Mouse (Mus musculus): ENCODE results near the gene Pdhb. TPM values are rescaled to one million over a fixed set of nuclear protein-coding genes. Genes with fewer than 3 reads are reported as not detected.
"Not testable (repeated sequence)": the region's sequence is repeated elsewhere in the genome, so short reads cannot be mapped to it uniquely, and the experiment has no call there.

Gene Pdhb
- polyA plus RNA-seq, 1 experiment from 2014 or later: 456 TPM

DNA sequence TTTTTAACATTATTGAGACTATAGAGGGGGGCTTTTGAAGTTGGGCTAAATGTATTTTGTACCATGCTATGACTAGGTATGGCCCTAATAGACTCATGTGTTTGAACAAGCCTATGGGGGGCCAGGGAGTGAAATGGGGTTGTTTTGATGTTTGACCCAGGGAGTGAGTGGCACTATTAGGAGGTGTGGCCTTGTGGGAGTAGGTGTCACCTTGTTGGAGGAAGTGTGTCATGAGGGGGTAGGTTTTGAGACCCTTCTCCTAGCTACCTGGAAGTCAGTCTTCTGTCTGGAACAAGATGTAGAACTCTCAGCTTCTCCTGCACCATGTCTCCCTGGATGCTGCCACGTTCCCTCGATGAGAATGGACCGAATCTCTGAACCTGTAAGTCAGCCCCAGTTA is 17.7 kb upstream of the Pdhb start:
- Histone ChIP-seq H3K4me1 (replicated peaks) (no peaks in the 10 kb centered on the region), H3K36me3 (no peaks in the 10 kb centered on the region), H3K27ac (ENCODE audit: poor library complexity, severe bottlenecking) (no peak overlapping the region), H3K4me2 (no peak overlapping the region), H3K9me3 (replicated peaks) (no peaks in the 10 kb centered on the region), H3K4me3 (no peak overlapping the region), H3K27me3 (replicated peaks) (no peaks in the 10 kb centered on the region), H3K9ac (no peak overlapping the region)
- ATAC-seq (ENCODE audit: insufficient number of reproducible peaks, low FRiP score): no peak
- WGBS: 85% methylated on average over 3 of the region's 3 CpGs

GRCm38 (mm10) chr14:8186278-8187045 is 13.6 kb upstream of the Pdhb start:
- H3K4me3 ChIP-seq: no peak overlapping the region
- no peak for ATAC-seq (ENCODE audit: insufficient number of reproducible peaks, low FRiP score)
- no peak overlapping the region for H3K9ac ChIP-seq
- WGBS: 85% methylated on average over 6 of the region's 6 CpGs
- H3K27ac ChIP-seq (ENCODE audit: poor library complexity, severe bottlenecking): no peak overlapping the region
- no peak overlapping the region for H3K4me2 ChIP-seq
- no peaks in the 10 kb centered on the region for H3K27me3 ChIP-seq (replicated peaks)
- no peaks in the 10 kb centered on the region for H3K4me1 ChIP-seq (replicated peaks)
- no peaks in the 10 kb centered on the region for H3K36me3 ChIP-seq
- H3K9me3 ChIP-seq (replicated peaks): peaks cover 3% of the 10 kb centered on the region; the same call in 1 of the 2 replicates

GRCm38 (mm10) chr14:8183330-8183729 is 10.5 kb upstream of the Pdhb start:
- H3K36me3 ChIP-seq: no peaks in the 10 kb centered on the region
- H3K4me3 ChIP-seq: no peak overlapping the region
- no peak for ATAC-seq (ENCODE audit: insufficient number of reproducible peaks, low FRiP score)
- H3K4me2 ChIP-seq: no peak overlapping the region
- H3K27me3 ChIP-seq (replicated peaks): no peaks in the 10 kb centered on the region
- 52% methylated on average over 3 of the region's 3 CpGs for WGBS
- H3K9me3 ChIP-seq (replicated peaks): peaks cover 3% of the 10 kb centered on the region; the same call in 1 of the 2 replicates
- H3K9ac ChIP-seq: no peak overlapping the region
- no peaks in the 10 kb centered on the region for H3K4me1 ChIP-seq (replicated peaks)
- no peak overlapping the region for H3K27ac ChIP-seq (ENCODE audit: poor library complexity, severe bottlenecking)

DNA sequence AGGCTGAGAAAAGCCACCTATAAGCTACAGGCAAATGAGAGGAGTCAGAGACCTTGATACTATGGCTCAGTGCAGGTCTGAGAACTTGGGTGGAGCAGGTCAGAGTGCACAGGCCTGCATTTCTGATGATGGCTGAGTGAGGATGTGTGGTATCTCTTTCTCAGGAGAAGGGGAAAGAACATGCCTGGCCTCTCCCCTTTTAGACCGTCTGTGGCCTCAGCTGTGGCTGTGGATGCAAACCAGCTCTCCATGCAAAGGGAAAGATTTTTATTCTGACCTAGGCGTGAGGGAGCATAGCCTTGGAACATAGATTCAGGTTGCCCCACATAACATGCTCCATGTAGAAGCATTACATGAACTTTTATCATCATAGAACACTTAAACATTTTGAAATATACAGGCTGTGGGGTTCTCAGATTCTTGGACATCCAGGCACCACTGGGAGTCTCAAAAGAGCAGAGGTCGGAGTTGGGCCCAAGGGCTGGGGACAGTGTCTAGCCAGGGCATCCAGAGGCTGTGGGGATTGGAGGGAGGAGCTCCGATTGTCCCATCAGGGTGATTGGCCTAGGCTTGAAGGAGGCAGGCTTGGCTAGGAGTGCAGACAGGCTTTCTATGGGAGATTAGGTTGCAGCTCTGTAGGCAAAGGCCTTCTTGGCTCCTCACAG is 7.7 kb upstream of the Pdhb start:
- no peak overlapping the region for H3K27ac ChIP-seq (ENCODE audit: poor library complexity, severe bottlenecking)
- peaks cover 3% of the 10 kb centered on the region; the same call in 1 of the 2 replicates for H3K9me3 ChIP-seq (replicated peaks)
- no peak overlapping the region for H3K4me3 ChIP-seq
- no peaks in the 10 kb centered on the region for H3K36me3 ChIP-seq
- WGBS: 68% methylated on average over 4 of the region's 4 CpGs
- no peak overlapping the region; the same call in 1 of the 2 replicates for H3K9ac ChIP-seq
- ATAC-seq (ENCODE audit: insufficient number of reproducible peaks, low FRiP score): no peak
- H3K4me2 ChIP-seq: no peak overlapping the region
- H3K4me1 ChIP-seq (replicated peaks): no peaks in the 10 kb centered on the region
- H3K27me3 ChIP-seq (replicated peaks): no peaks in the 10 kb centered on the region

DNA sequence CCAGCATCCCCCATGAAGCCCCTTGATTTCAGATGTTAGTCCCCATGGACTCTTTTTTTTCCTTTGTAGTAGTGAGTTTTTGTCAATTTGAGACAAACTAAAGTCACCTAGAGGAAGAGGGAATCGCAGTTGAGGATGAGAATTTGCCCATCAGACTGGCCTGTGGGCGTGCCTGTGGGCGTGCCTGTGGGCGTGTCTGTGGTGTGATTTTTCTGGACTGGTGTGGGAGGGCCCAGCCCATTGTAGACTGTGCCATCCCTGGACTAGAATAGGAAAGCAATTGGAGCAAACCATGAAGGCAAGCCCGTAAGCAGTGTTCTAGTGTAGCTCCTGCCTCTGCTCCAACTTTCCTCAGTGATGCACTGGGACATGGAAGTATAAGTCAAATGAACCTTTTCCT is 3.4 kb upstream of the Pdhb start:
- Histone ChIP-seq H3K36me3 (no peaks in the 10 kb centered on the region), H3K27ac (ENCODE audit: poor library complexity, severe bottlenecking) (no peak overlapping the region), H3K4me3 (no peak overlapping the region), H3K27me3 (replicated peaks) (no peaks in the 10 kb centered on the region), H3K9me3 (replicated peaks) (no peaks in the 10 kb centered on the region), H3K9ac (no peak overlapping the region), H3K4me1 (replicated peaks) (peaks cover 6% of the 10 kb centered on the region; the same call in 1 of the 2 replicates), H3K4me2 (no peak overlapping the region)
- ATAC-seq (ENCODE audit: insufficient number of reproducible peaks, low FRiP score): no peak
- WGBS: 57% methylated on average over 5 of the region's 5 CpGs

- Histone ChIP-seq H3K27ac (ENCODE audit: poor library complexity, severe bottlenecking) (no peak overlapping the region), H3K36me3 (peaks cover 11% of the 10 kb centered on the region), H3K9me3 (replicated peaks) (no peaks in the 10 kb centered on the region), H3K27me3 (replicated peaks) (no peaks in the 10 kb centered on the region), H3K4me2 (no peak overlapping the region), H3K9ac (no peak overlapping the region), H3K4me1 (replicated peaks) (peaks cover 6% of the 10 kb centered on the region; the same call in 1 of the 2 replicates), H3K4me3 (no peak overlapping the region)
- WGBS: 68% methylated on average over 5 of the region's 5 CpGs
- no peak for ATAC-seq (ENCODE audit: insufficient number of reproducible peaks, low FRiP score)
Measured at GRCm38 (mm10) chr14:8174634-8175033, 1.8 kb upstream of the Pdhb start.

DNA sequence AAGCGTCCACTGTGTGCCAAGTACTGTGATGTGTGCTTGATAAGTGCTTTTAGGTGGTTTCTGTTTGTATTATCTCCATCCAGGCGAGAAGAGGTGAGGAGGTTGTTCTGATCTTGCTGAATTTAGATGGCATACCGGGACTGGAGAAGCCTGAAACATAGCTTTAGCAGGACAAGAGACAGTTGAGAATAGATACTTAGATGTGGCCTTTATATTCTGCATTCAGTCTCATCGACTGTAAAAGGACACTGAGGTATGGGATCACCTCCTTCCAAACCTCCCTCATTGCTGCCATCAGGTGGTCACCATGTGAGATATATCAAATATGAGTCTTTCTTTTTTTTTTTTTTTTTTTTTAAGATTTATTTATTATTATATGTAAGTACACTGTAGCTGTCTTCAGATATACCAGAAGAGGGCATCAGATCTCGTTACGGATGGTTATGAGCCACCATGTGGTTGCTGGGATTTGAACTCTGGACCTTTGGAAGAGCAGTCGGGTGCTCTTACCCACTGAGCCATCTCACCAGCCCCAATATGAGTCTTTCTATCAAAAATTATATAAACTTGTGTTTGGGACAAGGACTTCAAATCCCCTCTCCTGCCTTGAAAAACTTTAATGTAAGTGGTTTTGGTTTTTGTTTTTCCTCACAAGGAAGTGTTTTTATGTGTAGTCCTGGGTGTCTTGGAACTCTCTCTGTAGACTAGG is 871 bp upstream of the Pdhb start:
- Histone ChIP-seq H3K36me3 (peaks cover 21% of the 10 kb centered on the region), H3K9ac (peak overlapping the region; percentile 67), H3K4me2 (peak overlapping the region; percentile 84), H3K4me3 (peak overlapping the region; percentile 89), H3K27ac (ENCODE audit: poor library complexity, severe bottlenecking) (peak overlapping the region; percentile 92)
- WGBS: 32% methylated on average over 7 of the region's 7 CpGs
- not testable (repeated sequence) for H3K27me3 ChIP-seq (replicated peaks); ATAC-seq (ENCODE audit: insufficient number of reproducible peaks, low FRiP score); H3K4me1 ChIP-seq (replicated peaks); H3K9me3 ChIP-seq (replicated peaks)

- Histone ChIP-seq H3K4me2 (no peak overlapping the region), H3K9me3 (replicated peaks) (no peaks in the 10 kb centered on the region), H3K27ac (ENCODE audit: poor library complexity, severe bottlenecking) (no peak overlapping the region), H3K27me3 (replicated peaks) (no peaks in the 10 kb centered on the region), H3K4me1 (replicated peaks) (no peaks in the 10 kb centered on the region), H3K36me3 (peaks cover 88% of the 10 kb centered on the region), H3K4me3 (no peak overlapping the region), H3K9ac (no peak overlapping the region)
- 72% methylated on average over 7 of the region's 7 CpGs for WGBS
- ATAC-seq (ENCODE audit: insufficient number of reproducible peaks, low FRiP score): no peak
Measured at GRCm38 (mm10) chr14:8164463-8164862, 8.4 kb downstream of the Pdhb start.

GRCm38 (mm10) chr14:8161777-8162176 is 11.0 kb downstream of the Pdhb start:
- ATAC-seq (ENCODE audit: insufficient number of reproducible peaks, low FRiP score): no peak
- no peaks in the 10 kb centered on the region for H3K27me3 ChIP-seq (replicated peaks)
- no peak overlapping the region for H3K27ac ChIP-seq (ENCODE audit: poor library complexity, severe bottlenecking)
- H3K9me3 ChIP-seq (replicated peaks): no peaks in the 10 kb centered on the region
- H3K36me3 ChIP-seq: peaks cover 61% of the 10 kb centered on the region
- H3K4me3 ChIP-seq: no peak overlapping the region
- H3K4me2 ChIP-seq: no peak overlapping the region
- 85% methylated on average over 2 of the region's 2 CpGs for WGBS
- no peaks in the 10 kb centered on the region for H3K4me1 ChIP-seq (replicated peaks)
- no peak overlapping the region for H3K9ac ChIP-seq

DNA sequence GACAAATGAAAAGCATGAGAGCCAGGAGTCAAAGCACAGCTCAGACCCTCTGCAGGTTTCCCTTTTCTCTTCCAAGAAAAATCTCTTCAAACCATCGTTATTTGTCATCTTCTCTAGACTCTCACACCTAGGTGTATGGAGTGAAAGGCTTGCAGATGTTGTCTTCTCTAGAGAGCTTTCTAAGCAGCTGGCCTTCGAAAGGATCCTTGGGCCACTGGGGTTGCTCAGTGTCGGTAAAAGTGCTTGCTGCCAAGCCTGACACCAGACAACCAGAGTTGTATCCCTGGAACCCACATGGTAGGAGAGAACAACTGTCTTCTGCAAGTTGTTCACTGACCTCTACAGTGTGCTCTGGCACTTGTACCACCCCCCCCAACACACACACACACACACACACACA is 13.7 kb downstream of the Pdhb start:
- Histone ChIP-seq H3K4me1 (replicated peaks) (no peaks in the 10 kb centered on the region), H3K9ac (no peak overlapping the region), H3K27me3 (replicated peaks) (no peaks in the 10 kb centered on the region), H3K4me2 (no peak overlapping the region), H3K4me3 (no peak overlapping the region), H3K9me3 (replicated peaks) (no peaks in the 10 kb centered on the region), H3K36me3 (peaks cover 43% of the 10 kb centered on the region), H3K27ac (ENCODE audit: poor library complexity, severe bottlenecking) (no peak overlapping the region)
- WGBS: 70% methylated on average over 3 of the region's 3 CpGs
- ATAC-seq (ENCODE audit: insufficient number of reproducible peaks, low FRiP score): no peak

DNA sequence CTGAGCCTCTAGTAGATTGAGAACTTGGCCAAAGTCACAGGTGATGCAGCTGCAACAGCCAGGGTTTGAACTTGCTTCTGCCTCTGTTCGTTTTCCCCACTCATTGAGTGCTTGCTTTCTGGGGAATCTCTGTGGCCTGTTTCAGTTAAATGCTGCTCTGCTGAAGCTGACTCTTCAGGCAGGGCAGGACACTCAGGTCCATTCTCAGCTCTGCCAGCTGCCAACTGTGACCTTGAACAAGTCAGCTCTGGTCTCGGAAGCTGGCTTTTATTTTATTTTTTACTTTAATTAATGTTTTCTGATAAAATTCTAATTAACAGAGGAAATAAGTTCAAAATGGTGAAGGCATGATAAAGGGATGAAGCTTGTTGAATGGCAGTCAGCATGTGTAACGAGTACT is 14.1 kb downstream of the Pdhb start:
- Histone ChIP-seq H3K9me3 (replicated peaks) (no peaks in the 10 kb centered on the region), H3K27ac (ENCODE audit: poor library complexity, severe bottlenecking) (no peak overlapping the region), H3K4me1 (replicated peaks) (no peaks in the 10 kb centered on the region), H3K4me3 (no peak overlapping the region), H3K36me3 (peaks cover 40% of the 10 kb centered on the region), H3K9ac (no peak overlapping the region), H3K27me3 (replicated peaks) (no peaks in the 10 kb centered on the region), H3K4me2 (no peak overlapping the region)
- ATAC-seq (ENCODE audit: insufficient number of reproducible peaks, low FRiP score): no peak
- 76% methylated on average over 3 of the region's 3 CpGs for WGBS

Measured in heart, embryonic 12.5 days (tissue).